Mouse (Mus musculus) mature B cell (primary cell): ENCODE results near the gene Slc5a10.

Experiments used
- in situ Hi-C: fragments of 300-500 bp; cut with MboI; formaldehyde crosslinking; loops from 2 replicates; pipeline ENCODE4 v1.14.3; 2019

Slc5a10 gene

DNA sequence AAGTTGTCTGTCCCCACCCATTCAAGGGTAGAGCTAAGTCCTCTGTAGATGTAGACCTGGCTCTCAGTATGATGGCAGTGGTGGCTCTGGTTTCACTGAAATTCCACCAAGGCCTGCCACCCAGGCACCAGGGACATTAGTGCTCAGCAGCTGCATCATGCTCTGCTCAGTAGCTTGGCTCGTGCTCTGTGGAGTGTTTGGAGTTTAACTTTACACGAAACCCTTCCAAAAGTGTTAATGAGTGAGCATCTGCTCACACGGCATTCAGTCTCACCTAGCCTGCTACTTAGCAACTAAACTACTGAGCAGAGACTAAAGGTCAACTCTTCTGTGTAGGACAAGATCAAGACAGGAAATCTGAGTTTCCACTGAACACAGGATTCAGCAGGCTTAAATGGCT is at the start of gene Slc5a10:
Gene Slc5a10 (minus strand): TSS at position 191 of the 400 bp plus-strand sequence.
- in situ Hi-C loops, result loop anchor here (25.0 kb wide), 1 partner anchor 308 kb away; no protein-coding TSS in a partner anchor

DNA sequence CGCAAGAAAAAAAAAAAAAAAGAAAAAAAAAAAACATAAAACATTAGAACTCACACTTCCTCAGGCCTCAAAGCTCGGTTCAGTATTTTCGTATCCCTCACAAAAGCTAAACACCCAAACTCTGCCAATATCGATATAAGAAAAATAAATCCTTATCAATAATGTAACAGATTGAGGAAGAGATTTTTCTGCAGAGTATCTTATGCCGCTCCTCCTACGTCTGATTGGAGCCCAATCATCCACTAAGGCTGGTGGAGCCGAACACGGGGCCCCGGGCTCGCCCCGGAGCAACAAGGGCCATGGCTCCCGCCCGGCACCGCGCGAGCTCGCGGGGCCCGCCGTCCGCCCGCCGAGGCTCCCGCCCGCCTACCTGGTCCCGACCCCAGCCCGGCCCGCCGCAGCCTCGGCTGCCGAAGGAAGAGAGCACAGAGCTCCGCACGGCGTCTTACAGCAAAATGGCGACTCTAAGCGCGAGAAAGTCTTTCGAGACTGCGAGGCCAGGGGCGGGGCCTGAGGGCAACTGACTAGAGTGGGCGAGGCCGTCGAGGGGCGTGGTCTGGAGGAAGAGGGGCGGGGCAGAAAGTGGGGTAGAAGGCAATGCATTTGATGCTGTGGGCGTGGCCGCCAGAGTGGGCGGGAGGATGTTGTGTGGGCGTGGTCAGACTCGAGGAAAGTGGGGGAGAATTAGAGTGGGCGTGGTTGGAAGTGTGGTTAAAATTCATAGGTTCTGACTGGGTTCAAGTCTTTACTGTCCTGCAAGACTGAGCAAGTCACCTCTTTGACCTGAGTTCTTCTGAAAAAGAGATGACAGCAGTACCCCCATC is 41.2 kb upstream of the Slc5a10 start, which contains the start of gene Prpsap2:
Gene Prpsap2 (minus strand): TSS at position 505 of the 824 bp plus-strand sequence.
- in situ Hi-C loops, result no loop called here

- in situ Hi-C loops, result no loop called here
Measured at GRCm38 (mm10) chr11:61760518-61760917, 39.9 kb upstream of the Slc5a10 start.

DNA sequence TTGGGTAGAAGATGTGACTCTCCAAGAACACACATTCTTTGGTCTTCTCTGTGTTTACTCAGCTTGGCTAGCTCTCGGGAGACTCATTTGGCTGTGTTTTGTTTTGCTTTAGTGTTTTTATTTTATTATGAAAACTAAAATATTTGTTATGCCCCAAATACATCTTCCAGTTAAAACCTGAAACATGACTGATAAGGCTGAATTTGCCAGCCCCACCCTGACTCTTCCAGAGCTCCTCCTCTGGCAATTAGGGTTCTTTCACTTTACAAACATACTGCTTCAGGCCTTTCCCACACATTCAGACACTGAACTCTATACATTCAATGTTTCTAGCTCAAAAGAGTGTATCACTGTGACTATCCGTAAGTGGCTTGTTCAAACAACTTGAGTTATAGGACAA is 36.5 kb upstream of the Slc5a10 start:
- in situ Hi-C loops, result no loop called here

DNA sequence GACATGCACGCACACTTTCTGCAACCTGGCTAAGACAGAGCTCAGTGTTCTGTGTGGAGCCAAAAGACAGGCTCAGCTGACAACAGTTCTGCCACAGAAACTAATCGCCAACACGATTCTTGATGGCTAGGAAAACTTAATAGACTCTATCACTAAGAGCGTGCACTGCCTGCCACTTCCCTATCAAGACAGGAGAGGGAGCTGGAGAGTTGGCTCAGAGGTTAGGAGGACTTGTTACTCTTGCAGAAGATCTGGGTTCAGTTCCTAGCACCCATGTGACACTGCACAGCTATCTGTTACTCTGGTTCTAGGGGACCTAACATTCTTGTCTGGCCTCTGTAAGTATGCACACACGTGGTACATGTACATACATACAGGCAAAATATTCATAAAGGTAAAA is 31.0 kb upstream of the Slc5a10 start:
- in situ Hi-C loops, result no loop called here

- in situ Hi-C loops, result no loop called here
Measured at GRCm38 (mm10) chr11:61747161-61747560, 26.5 kb upstream of the Slc5a10 start.

GRCm38 (mm10) chr11:61745781-61746180 is 25.2 kb upstream of the Slc5a10 start:
- in situ Hi-C loops, result no loop called here

DNA sequence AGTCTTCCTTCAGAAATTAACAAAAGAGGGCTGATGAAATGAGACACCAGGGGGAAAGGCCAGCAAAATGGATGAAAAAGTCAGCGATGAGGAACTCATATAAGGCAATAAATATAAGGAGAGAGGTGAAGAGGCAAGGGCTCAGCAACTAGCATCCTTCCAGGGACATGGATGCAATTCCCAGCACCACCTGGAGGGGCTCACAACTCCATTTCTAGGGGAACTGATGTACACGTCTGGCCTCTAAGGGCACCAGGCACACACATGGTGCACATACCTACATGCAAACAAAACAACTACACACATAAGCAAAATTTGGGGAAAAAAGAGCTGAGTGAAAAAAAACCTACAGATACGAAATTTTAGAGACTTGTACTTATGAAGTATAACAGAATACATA is 23.8 kb upstream of the Slc5a10 start:
- in situ Hi-C loops, result no loop called here

- in situ Hi-C loops, result no loop called here
Measured at GRCm38 (mm10) chr11:61743768-61744167, 23.1 kb upstream of the Slc5a10 start.

DNA sequence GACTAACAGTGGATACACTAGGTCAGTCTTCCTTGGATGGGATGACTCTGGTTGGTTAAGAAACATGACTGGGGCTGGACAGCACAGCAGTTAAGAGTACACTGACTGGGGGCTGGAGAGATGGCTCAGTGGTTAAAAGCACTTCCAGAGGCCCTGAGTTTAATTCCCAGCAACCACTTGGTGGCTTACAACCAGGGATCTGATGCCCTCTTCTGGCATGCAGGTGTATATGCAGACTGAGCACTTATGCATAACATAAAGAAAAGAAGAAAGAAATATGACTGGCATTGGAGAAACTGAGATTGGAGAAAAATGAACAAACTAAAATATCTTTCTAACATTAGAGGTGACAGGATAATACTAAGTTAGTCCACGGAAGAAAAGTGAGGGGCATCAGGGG is 19.9 kb upstream of the Slc5a10 start:
- in situ Hi-C loops, result no loop called here

GRCm38 (mm10) chr11:61737290-61737689 is 16.7 kb upstream of the Slc5a10 start:
- in situ Hi-C loops, result no loop called here

DNA sequence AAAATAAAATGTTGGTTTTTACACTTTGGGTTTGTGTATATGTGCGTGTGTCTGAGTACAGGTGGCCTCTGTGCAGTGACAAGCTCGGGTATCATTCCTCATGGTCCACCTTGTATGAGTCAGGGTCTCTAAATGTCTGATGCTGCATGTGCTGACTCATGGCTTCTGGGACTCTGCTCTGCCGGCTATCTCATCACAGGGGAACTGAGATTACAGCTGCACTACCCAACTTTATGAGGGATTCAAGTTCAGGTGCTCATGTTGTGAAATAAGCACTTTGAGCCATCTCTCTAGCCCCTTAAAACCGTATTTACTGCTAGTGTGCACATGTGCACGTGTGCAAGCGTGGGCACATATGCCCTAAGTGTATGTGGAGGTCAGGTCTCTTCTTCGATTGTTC is 12.0 kb upstream of the Slc5a10 start:
- in situ Hi-C loops, result no loop called here

GRCm38 (mm10) chr11:61728037-61728436 is 7.4 kb upstream of the Slc5a10 start:
- in situ Hi-C loops, result no loop called here

GRCm38 (mm10) chr11:61722077-61722476 is 1.5 kb upstream of the Slc5a10 start:
- in situ Hi-C loops, result loop anchor here (25.0 kb wide), 1 partner anchor 310 kb away; no protein-coding TSS in a partner anchor

- in situ Hi-C loops, result loop anchor here (5.0 to 25.0 kb wide), 2 partner anchors 88 to 308 kb away; no protein-coding TSS in a partner anchor
Measured at GRCm38 (mm10) chr11:61719826-61720225, 800 bp downstream of the Slc5a10 start.

DNA sequence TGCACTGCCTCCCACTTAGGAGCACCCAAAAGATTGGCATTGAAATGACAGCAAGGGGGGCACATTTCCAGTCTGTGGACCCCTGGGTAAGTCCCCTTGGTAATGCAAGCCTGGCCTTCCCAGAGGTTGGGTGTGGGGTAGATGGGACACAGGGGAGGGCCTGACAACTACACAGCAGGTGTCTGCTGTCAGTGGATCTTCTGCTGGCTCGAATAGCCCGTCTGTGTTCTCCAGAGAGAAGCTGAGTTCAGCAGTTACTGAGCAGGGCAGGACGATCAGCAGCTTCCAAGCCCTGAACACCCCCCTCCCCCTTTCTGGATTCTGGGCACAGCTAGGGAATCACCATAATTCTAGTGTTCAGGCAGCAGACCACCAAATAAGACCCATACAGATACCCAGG is 1.2 kb downstream of the Slc5a10 start:
- in situ Hi-C loops, result loop anchor here (5.0 to 25.0 kb wide), 2 partner anchors 87 to 307 kb away; no protein-coding TSS in a partner anchor

DNA sequence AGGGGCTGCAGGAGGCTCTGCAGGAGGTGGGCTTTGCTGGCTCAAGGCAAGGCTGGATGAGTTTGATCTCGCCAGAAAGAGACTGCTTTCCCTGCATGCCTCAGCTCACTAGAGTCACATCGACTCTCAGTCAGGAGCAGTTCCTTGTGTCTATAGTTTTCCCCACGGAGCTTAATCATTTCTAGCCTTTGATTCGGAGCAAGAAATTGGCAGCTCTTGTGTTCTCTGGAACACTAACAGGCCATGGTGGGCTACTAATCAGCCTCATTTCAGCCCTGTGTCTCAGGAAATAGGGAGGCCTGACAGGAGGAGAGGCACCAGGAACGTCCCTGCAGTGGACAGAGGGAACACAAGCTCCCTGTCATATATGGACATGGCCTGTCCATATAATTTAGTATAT is 2.6 kb downstream of the Slc5a10 start:
- in situ Hi-C loops, result loop anchor here (5.0 to 25.0 kb wide), 2 partner anchors 86 to 306 kb away; no protein-coding TSS in a partner anchor

DNA sequence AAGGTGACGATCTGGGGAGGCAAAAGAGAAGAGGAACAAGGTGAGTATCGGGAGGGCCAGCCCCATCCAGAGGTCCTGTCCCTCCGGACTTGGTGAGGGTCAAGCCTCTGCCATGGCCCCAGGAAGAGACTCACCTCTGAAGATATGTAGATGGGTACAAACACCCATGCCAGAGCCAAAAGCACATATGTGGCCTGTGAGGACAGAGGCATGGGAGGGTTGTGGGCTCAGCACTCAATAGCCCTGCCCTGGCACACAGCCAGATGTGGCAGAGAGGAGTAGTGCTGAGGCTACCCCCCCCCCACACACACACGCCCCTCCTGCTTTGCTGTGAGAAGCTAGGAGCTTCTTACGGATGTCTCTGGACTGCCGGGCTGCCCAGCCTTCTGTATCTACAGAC is 5.5 kb downstream of the Slc5a10 start:
- in situ Hi-C loops, result loop anchor here (5.0 to 25.0 kb wide), 2 partner anchors 83 to 303 kb away; no protein-coding TSS in a partner anchor

DNA sequence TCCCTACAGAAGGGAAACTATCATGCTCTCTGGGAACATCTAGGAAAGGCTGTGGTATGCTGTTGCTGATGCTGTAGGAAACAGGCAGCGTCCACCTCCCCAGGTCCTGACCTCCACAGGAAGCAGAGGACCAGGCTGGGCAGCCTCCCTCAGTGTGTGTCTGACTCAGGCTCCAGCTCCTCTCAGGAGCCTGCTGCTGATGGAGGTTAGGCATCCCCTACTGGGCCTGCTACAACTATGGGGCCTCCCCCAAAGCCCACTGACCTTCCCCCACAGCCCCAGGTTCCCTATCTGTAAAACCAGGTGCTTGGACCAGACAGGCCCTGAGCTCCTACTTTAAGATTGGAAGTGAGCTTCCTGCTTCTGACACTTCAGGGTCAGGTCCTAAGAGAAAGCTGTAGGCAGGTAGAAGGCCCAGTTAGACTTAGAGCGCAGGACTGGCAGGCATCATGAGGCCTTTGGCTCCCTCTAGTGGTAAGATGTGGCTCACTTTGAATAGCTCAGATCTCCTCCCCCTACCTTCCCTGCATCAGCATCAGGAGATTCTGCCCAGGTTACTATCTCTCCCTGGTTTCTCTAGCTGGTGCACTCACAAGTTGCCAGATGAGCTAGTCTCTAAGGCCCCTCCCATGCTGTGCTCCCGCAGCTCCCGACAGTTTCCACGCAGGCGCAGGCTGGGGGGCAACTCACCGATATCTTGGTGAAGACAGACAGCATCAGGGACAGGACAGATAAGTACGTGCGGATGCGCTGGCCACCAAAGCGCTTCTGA is 6.1 kb downstream of the Slc5a10 start:
- in situ Hi-C loops, result loop anchor here (5.0 to 25.0 kb wide), 2 partner anchors 82 to 302 kb away; no protein-coding TSS in a partner anchor

DNA sequence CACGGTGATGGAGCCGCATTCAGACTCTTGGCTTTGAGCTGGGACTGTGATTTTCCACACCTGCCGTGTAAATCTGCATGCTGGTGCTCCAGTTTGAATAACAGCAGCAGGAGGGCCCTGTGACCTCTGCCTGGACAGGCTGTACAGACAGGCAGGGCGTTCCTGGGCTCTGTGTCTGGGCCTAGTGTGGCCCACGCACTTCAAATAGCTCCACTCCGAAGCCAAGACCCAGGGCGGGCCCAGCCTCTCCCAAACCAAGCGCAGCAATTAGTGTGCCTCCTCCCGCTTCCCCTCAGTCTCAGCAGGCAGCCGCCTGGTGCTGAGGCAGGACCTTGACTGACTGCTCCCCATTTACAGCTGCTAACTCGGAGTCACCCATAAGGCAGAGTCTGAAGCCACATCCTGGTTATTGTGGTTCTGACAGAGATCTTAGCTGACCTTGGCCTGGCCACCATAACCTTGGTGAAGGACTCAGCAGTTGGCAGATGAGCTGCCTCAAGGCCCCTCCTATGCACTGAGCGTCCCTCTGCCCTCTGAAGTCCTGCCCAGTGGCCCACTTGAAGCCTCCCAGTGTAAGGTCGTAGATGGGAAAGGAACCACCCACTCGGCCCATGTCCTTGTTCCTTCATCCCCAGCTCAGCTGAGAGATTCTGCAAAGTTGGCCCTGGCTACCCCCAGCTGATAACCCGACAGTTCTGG is 7.3 kb downstream of the Slc5a10 start:
- in situ Hi-C loops, result loop anchor here (25.0 kb wide), 1 partner anchor 301 kb away; no protein-coding TSS in a partner anchor

GRCm38 (mm10) chr11:61708928-61709327 is 11.7 kb downstream of the Slc5a10 start:
- in situ Hi-C loops, result loop anchor here (25.0 kb wide), 1 partner anchor 297 kb away; no protein-coding TSS in a partner anchor
